10 mouse cellular contexts compared by ENCODE assay signal in genomic region chr13:31689317-31689716, GRCm38 (mm10).
DNase-seq lines count a peak whose midpoint lies in the region; ATAC-seq and TF ChIP-seq lines count a peak whose summit lies in the region.
"Had no signal": no experiment of that assay in that cellular context is flagged by ENCODE, and none has a peak within 500 bp of the region (broad histone marks: within the 10 kb centered on the region; RNA-seq: fewer than 3 reads in every experiment).

No protein-coding gene starts in this region.

- H3K36me3 ChIP-seq in kidney, postnatal 0 days (ENCODE audit: insufficient read depth, low read length) = no peaks in the 10 kb centered on the region
- no peaks in the 10 kb centered on the region for H3K36me3 ChIP-seq in kidney, embryonic 14.5 days (ENCODE audit: control insufficient read depth, insufficient read depth, low read length)
- no peaks in the 10 kb centered on the region for H3K36me3 ChIP-seq in MEL (ENCODE audit: control insufficient read depth in 1 of 2, insufficient read depth in 2 of 2, low read length in 2 of 2)
- H3K36me3 ChIP-seq in liver, embryonic 13.5 days = no peaks in the 10 kb centered on the region
- no peaks in the 10 kb centered on the region for H3K36me3 ChIP-seq in hindbrain, embryonic 13.5 days
- H3K36me3 ChIP-seq: hindbrain, embryonic 15.5 days; stomach, embryonic 15.5 days had no signal

- no peak for TF ChIP-seq EP300 in MEL (IDR thresholded peaks at IDR 0.05; ENCODE audit: low read depth in 1 of 2, low read length in 2 of 2)

- no peak overlapping the region for H3K4me3 ChIP-seq in kidney, postnatal 0 days (replicated peaks; ENCODE audit: low read depth, low read length)
- H3K4me3 ChIP-seq in kidney, embryonic 14.5 days (ENCODE audit: low read length) = no peak overlapping the region
- no peak overlapping the region for H3K4me3 ChIP-seq in MEL (ENCODE audit: control insufficient read depth in 1 of 2, insufficient read depth in 1 of 2, low read depth in 2 of 2, low read length in 2 of 2)
- H3K4me3 ChIP-seq in liver, embryonic 13.5 days (replicated peaks) = no peak overlapping the region
- no peak overlapping the region for H3K4me3 ChIP-seq in hindbrain, embryonic 13.5 days
- H3K4me3 ChIP-seq: hindbrain, embryonic 15.5 days; megakaryocyte, embryonic 14.5 days; stomach, embryonic 15.5 days had no signal

- H3K4me1 ChIP-seq in kidney, postnatal 0 days (replicated peaks; ENCODE audit: insufficient read depth, low read length) = no peaks in the 10 kb centered on the region
- no peaks in the 10 kb centered on the region for H3K4me1 ChIP-seq in kidney, embryonic 14.5 days (ENCODE audit: control insufficient read depth, insufficient read depth, low read length)
- no peaks in the 10 kb centered on the region for H3K4me1 ChIP-seq in MEL (ENCODE audit: control insufficient read depth in 1 of 2, insufficient read depth in 2 of 2, low read length in 2 of 2)
- no peaks in the 10 kb centered on the region for H3K4me1 ChIP-seq in liver, embryonic 13.5 days (replicated peaks)
- no peaks in the 10 kb centered on the region for H3K4me1 ChIP-seq in hindbrain, embryonic 13.5 days (replicated peaks)
- H3K4me1 ChIP-seq: hindbrain, embryonic 15.5 days; megakaryocyte, embryonic 14.5 days; stomach, embryonic 15.5 days had no signal

- 11% methylated on average over 1 of the region's 1 CpGs for WGBS in kidney, postnatal 0 days
- WGBS in kidney, embryonic 14.5 days = 3% methylated on average over 1 of the region's 1 CpGs
- WGBS in liver, embryonic 13.5 days (ENCODE audit: insufficient replicate concordance) = 0% methylated on average over 1 of the region's 1 CpGs
- 3% methylated on average over 1 of the region's 1 CpGs for WGBS in hindbrain, embryonic 13.5 days

- no peaks in the 10 kb centered on the region for H3K27me3 ChIP-seq in kidney, postnatal 0 days (ENCODE audit: insufficient read depth, low read length)
- no peaks in the 10 kb centered on the region for H3K27me3 ChIP-seq in kidney, embryonic 14.5 days (ENCODE audit: control insufficient read depth, insufficient read depth, low read length)
- H3K27me3 ChIP-seq in MEL (ENCODE audit: control insufficient read depth in 1 of 2, insufficient read depth in 2 of 2, low read length in 2 of 2) = no peaks in the 10 kb centered on the region; a peak in 1 of 4 replicates
- no peaks in the 10 kb centered on the region for H3K27me3 ChIP-seq in liver, embryonic 13.5 days
- H3K27me3 ChIP-seq in hindbrain, embryonic 13.5 days = no peaks in the 10 kb centered on the region
- H3K27me3 ChIP-seq: hindbrain, embryonic 15.5 days; megakaryocyte, embryonic 14.5 days; stomach, embryonic 15.5 days had no signal

- peak; percentile 63 for TF ChIP-seq CTCF in kidney, postnatal 0 days (IDR thresholded peaks at IDR 0.05; ENCODE audit: low read depth)
- TF ChIP-seq CTCF in MEL (IDR thresholded peaks at IDR 0.05 in 2 of 3, conservative IDR thresholded peaks at IDR 0.05 in 1 of 3; ENCODE audit: control insufficient read depth in 1 of 3, insufficient read depth in 1 of 3, low read depth in 2 of 3, low read length in 3 of 3, poor library complexity in 1 of 3, severe bottlenecking in 1 of 3) = peak; percentile 37 to 61 (median 51)

- no peaks in the 10 kb centered on the region for H3K9me3 ChIP-seq in kidney, postnatal 0 days (replicated peaks; ENCODE audit: low read length)
- H3K9me3 ChIP-seq in kidney, embryonic 14.5 days (ENCODE audit: control insufficient read depth, low read length) = no peaks in the 10 kb centered on the region
- no peaks in the 10 kb centered on the region for H3K9me3 ChIP-seq in MEL (replicated peaks; ENCODE audit: insufficient read depth, low read length)
- H3K9me3 ChIP-seq in liver, embryonic 13.5 days (replicated peaks) = no peaks in the 10 kb centered on the region
- no peaks in the 10 kb centered on the region for H3K9me3 ChIP-seq in hindbrain, embryonic 13.5 days
- H3K9me3 ChIP-seq: hindbrain, embryonic 15.5 days; megakaryocyte, embryonic 14.5 days; stomach, embryonic 15.5 days had no signal

- no peak for ATAC-seq in kidney, postnatal 0 days (replicated peaks; ENCODE audit: low FRiP score, low read depth)
- ATAC-seq in kidney, embryonic 14.5 days (ENCODE audit: low FRiP score, low TSS enrichment) = no peak
- no peak for ATAC-seq in liver, embryonic 13.5 days (ENCODE audit: low read depth)
- ATAC-seq in hindbrain, embryonic 13.5 days (ENCODE audit: low FRiP score) = no peak

- no peak overlapping the region for H3K4me2 ChIP-seq in kidney, postnatal 0 days (ENCODE audit: low read length)
- no peak overlapping the region for H3K4me2 ChIP-seq in kidney, embryonic 14.5 days (replicated peaks; ENCODE audit: low read depth, low read length)
- no peak overlapping the region for H3K4me2 ChIP-seq in liver, embryonic 13.5 days
- no peak overlapping the region for H3K4me2 ChIP-seq in hindbrain, embryonic 13.5 days
- H3K4me2 ChIP-seq: hindbrain, embryonic 15.5 days; stomach, embryonic 15.5 days had no signal

- peak; percentile 40 for DNase-seq in kidney, postnatal 0 days (ENCODE audit: low spot score)
- peak; percentile 31 to 34 for DNase-seq in B cell, adult 2 months
- peak; percentile 30 for DNase-seq in MEL (ENCODE audit: low read depth, low spot score)
- peak; percentile 22 for DNase-seq in liver, embryonic 13.5 days
- DNase-seq in thymus, postnatal 4 days = peak; percentile 61

- no peak for TF ChIP-seq POLR2A in MEL (IDR thresholded peaks at IDR 0.05; ENCODE audit: control insufficient read depth in 1 of 2, insufficient read depth in 1 of 2, low read depth in 1 of 2, low read length in 2 of 2, poor library complexity in 1 of 2)

- H3K9ac ChIP-seq in kidney, postnatal 0 days (ENCODE audit: low read depth, low read length) = no peak overlapping the region
- H3K9ac ChIP-seq in kidney, embryonic 14.5 days (ENCODE audit: low read depth, low read length) = no peak overlapping the region
- no peak overlapping the region for H3K9ac ChIP-seq in MEL (ENCODE audit: control insufficient read depth, low read depth, low read length, poor library complexity, severe bottlenecking)
- H3K9ac ChIP-seq in liver, embryonic 13.5 days = no peak overlapping the region
- H3K9ac ChIP-seq in hindbrain, embryonic 13.5 days = no peak overlapping the region
- H3K9ac ChIP-seq: hindbrain, embryonic 15.5 days; stomach, embryonic 15.5 days had no signal

- H3K27ac ChIP-seq in kidney, postnatal 0 days = no peak overlapping the region
- no peak overlapping the region for H3K27ac ChIP-seq in kidney, embryonic 14.5 days (ENCODE audit: low read depth, low read length)
- H3K27ac ChIP-seq in MEL (ENCODE audit: control insufficient read depth, low read depth, low read length) = no peak overlapping the region
- no peak overlapping the region for H3K27ac ChIP-seq in liver, embryonic 13.5 days
- no peak overlapping the region for H3K27ac ChIP-seq in hindbrain, embryonic 13.5 days
- H3K27ac ChIP-seq: hindbrain, embryonic 15.5 days; stomach, embryonic 15.5 days had no signal

- H3K79me2 ChIP-seq in MEL (ENCODE audit: control insufficient read depth, insufficient read depth, low read length, poor library complexity) = no peaks in the 10 kb centered on the region

- peak; percentile 30 for TF ChIP-seq RAD21 in MEL (IDR thresholded peaks at IDR 0.05; ENCODE audit: low read depth, low read length)

TF ChIP-seq in MEL, 35 proteins besides CTCF, POLR2A, EP300 and RAD21:
- TF ChIP-seq RCOR1 (IDR thresholded peaks at IDR 0.05; ENCODE audit: low read depth, low read length) (no peak), ZNF384 (IDR thresholded peaks at IDR 0.05; ENCODE audit: low read depth, low read length) (no peak), USF2 (IDR thresholded peaks at IDR 0.05; ENCODE audit: borderline replicate concordance in 1 of 2, insufficient read depth in 1 of 2, low read depth in 1 of 2, low read length in 2 of 2) (no peak), MAX (IDR thresholded peaks at IDR 0.05; ENCODE audit: low read length) (no peak), MXI1 (IDR thresholded peaks at IDR 0.05; ENCODE audit: low read depth, low read length) (no peak), ETS1 (IDR thresholded peaks at IDR 0.05; ENCODE audit: low read depth, low read length) (no peak), MAZ (IDR thresholded peaks at IDR 0.05; ENCODE audit: low read depth, low read length) (no peak), GATA1 (IDR thresholded peaks at IDR 0.05; ENCODE audit: low read depth, low read length) (no peak), CHD1 (IDR thresholded peaks at IDR 0.05; ENCODE audit: low read depth, low read length) (no peak)
